Mouse (Mus musculus) right cerebral cortex, postnatal 4 days (tissue): Measurements from ENCODE around the gene Lactb.
A peak's percentile ranks its signal among the peaks of the same experiment; 100 is the strongest.

ENCODE experiments used
- DNase-seq: peaks from one replicate; pipeline ENCODE4 v3.0.0-alpha.2; 2022

The Lactb gene

DNA sequence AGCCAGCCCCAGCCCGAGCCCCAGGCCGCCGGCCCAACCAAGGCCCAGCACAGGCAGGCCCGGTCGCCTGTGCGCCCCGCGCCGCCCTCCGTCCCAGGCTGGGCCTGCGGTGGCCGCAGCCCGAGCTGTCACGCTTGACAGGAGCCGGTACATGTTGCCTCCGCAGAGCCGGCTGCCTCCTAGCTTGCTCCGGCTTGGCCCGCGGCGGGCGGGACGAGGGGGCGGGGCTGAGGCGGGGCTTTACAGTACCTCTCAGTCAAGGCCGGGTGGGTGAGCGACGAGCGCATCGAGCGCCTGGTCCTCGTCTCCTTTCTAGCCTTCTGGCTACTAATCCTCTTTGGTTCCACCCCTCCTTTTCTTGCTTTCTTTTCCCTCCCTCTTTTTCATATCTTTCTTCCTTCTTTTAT lies at the start of gene Lactb:
Lactb (minus strand) TSS at position 246 of the 407 bp plus-strand sequence.
- peak; percentile 96 for DNase-seq

DNA sequence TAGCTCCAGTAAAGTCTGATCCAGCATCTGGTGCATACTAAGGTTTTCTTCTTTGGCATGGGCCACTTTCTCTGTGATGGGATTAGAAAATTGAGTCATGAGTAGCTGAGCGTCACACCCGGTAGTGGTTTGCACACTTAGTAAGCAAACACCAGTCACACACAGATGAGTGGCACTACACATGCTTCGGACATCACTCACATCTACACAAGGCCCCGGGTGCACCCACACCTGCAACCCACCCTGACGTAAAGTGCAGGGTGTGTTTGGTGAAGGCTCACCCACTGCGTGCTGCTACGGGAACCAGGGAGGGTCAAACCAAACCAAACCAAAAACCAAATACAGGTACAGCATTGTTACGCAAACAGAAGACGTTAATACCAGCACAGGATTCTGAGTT lies 48.1 kb upstream of the Lactb start:
- DNase-seq = no peak

DNA sequence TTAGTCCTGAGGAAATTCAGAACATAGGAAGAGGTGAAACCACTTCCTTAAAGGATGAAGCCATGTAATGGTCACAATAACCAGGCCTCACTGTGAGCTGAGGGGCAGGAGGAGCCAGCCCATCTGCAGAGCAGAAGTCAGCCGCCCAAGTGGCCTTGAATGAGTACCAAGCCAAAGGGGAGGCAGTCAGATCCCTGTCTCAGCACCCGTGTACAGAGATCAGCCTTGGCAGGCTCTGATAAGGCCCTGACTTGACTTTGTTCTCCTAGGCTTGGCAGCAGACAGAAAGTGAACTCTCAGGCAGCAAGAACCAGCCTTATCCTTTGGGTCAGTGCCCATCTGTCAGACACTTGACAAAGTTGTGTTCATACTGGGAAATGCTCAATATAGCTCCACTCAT lies 44.8 kb upstream of the Lactb start:
- no peak for DNase-seq

DNA sequence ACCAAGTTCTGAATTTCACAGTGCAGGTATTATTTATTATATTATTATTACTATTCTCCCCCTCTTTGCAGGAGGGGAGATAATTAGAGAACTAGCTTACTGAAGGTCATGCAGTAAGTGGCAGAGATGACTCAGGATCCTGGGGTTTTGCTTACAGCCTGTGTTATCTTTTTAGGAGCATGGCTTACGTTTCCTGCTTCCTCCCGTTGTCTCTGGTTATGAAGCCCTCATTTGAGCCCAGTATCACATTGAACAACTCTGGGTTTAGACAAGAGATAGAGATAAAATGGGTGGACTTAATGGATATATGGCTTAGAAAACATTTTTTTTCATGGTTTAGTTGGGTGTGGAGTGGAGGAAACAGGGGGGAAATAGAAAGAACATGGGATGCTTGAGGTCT lies 38.2 kb upstream of the Lactb start:
- no peak for DNase-seq

DNA sequence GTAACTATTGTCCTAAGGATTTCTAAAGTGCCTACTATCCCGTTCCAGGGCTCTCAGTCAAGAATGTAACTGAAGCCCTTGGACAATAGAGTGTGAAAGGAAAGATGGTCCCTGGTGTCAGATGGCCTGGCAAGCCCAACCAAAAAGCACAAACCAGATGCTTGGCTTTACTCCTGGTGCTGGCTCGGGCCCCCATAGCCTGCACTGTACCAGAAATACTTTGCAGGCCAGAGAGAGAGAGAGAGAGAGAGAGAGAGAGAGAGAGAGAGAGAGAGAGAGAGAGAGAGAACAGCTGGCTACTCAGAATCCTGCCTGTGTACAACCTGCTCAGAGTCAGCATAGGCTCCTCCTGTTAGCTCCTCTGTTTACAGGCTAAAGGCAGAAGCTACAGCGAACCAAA lies 37.2 kb upstream of the Lactb start:
- no peak for DNase-seq

DNA sequence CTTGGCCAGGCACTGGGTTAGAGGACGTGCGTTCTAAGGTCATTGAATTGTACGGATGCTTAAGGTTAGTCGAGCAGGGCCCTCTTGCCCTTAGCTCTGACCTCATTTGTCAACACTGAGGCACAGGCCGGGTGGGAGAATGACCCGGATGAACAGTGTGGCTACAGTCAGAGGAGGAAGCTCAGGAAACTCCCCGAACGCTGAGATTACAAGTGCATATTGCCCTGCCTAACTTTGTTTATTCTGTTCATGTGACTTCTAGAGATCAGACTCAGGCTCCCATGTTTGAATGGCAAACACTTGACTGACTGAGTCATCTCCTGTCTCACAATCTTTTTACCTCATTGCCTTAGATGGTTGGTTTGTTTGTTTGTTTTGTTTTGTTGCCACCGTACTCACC lies 36.2 kb upstream of the Lactb start:
- no peak for DNase-seq

DNA sequence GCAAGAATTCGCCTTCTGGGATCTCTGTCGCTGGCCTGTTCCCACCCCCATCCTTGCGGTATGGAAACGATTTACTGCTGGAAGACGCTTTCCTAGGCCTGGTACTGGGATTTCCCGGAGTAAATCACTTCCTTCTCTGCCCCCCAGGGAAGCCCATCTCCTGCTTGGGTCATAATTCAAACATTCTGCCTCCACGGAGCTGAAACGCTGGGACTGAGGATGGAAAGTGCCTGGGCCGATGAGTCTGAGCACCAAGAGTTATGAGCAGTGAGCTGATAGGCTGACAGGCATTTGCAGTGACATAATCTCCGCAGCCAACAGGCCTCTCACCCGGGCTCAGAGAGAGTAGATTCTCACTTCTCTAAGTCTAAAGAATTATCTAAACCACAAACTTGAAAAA lies 33.5 kb upstream of the Lactb start:
- no peak for DNase-seq

DNA sequence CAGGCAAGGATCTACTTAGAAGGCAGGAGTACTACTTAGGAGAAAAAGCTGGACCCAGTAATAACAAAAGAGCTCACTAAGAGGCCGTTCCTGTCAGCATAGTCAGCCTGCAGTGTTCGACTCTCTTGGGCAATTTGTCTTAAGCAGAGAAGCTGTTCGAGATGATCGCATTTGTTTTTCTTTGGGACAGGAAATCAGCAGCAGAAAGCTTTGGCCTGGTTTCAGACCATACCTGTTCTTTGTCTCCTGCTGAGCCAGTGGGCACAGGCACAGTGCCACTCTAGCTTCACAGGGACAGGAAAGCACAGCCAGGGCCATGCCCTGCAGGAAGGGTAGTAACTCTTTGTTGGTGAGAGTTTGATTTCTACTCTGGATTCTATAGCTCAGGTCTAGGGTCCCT lies 31.1 kb upstream of the Lactb start:
- no peak for DNase-seq

DNA sequence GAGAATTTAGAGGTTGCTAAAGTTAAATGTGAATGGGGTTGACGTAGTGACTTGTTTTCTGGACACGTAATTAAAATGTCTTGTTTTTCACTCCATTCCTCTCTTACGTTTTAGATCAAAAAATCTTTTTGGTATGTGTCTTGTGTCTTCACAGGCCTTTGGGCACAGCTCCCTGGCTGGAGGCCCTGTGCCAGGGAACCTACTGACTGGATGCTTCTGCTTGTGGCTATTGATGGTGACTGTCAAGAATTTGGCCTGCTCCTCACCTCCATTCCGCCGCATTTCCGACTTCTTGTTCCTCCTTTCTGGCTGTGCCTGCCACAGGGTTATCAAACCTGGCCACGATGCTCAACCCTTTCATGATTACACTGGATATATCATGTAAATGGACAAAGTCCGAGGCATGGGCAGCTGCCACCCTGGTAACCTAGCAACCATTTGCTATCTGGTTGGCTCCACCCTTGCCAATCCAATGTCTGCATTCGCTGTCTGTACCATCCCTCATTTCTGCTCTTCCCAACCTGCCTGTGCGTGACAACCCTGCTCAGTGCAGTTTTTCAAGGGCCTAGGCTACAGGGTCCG lies 30.0 kb upstream of the Lactb start:
- DNase-seq = peak; percentile 13

DNA sequence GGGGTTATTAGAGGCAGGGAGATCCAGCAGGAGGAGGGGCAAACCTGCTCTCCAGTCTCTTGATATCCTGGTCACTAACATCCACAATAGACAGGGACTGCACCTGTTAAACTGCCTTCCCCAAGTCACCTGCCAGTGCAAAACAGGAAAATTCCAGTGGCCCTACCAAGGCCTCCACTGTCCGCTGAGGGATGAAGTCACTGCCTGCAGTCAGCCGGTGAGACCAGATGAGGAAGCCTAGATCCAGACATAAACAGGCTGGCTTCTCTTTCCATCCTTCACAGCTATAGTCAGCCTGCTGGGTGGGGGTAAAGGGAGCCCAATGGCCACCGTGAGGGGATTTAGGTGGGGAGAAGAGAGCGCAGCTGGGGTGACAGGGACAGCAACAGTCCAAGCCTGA lies 28.4 kb upstream of the Lactb start:
- no peak for DNase-seq

DNA sequence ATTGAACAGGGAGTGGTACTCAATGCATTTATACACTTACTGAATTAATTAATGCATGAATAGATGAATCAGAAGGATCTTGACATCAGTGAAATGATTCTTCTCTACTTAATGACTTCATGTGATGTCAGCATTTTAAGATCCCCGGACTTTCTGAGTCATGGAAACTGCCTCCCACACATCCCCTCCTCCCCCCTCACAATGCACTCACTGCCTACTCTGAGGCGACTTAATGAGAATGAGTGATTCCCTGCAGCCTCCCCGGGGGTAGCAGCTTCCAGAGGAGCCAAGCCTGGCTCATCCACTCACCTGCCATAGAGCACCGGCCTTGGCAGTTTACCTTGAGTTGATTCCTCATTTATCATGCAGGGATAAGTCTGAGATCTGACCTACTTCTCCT lies 27.9 kb upstream of the Lactb start:
- DNase-seq = no peak

DNA sequence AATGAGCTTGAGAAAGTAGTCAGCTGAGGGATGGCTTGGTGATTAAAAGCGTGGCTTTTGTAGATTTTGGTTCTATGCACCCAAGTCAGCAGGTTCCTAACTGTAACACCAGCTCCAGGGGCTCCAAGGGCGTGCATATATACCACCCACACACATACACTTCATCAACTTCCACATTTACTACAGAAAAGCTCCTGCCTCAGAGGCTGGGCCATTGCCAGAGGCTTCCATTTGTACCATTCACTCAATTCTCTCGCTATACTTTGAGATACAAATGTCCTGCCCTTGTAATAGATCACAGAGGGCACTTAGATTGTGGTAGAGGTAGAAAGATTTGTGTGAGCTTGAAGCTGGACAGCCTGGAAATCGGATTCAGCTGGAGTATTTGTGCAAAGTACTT lies 26.2 kb upstream of the Lactb start:
- DNase-seq = no peak

DNA sequence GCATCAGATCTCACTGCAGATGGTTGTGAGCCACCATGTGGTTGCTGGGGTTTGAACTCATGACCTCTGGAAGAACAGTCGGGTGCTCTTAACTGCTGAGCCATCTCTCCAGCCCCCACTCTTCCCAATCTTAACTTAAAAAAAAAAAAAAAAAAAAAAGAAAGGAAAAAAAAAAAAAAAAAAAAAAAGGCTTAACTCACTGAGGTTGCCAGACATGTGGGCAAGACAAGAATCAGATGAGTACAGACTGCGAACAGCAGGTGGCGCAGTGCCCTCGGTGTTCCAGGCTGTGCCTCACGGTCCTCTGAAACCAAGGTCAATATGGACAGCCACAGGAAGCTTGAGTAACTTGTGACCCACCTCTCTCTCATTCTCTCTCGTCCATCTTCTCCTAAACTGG lies 25.8 kb upstream of the Lactb start:
- peak; percentile 72 for DNase-seq

DNA sequence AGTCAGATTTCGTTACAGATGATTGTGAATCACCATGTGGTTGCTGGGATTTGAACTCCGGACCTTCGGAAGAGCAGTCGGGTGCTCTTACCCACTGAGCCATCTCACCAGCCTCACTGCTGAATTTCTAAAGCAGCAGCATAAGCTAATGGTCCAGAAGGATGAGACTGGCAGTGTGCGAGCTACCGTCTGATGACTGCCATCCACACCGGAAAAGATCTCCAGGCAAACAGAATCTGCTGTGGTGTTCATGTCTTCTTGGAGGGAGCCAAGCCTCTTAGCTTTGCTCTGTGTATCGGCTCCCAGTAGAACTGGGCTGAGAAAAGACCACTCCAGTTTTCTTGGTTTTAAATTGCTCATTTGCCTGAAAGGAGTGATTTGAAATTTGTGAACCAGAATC lies 24.4 kb upstream of the Lactb start:
- peak; percentile 32 for DNase-seq

DNA sequence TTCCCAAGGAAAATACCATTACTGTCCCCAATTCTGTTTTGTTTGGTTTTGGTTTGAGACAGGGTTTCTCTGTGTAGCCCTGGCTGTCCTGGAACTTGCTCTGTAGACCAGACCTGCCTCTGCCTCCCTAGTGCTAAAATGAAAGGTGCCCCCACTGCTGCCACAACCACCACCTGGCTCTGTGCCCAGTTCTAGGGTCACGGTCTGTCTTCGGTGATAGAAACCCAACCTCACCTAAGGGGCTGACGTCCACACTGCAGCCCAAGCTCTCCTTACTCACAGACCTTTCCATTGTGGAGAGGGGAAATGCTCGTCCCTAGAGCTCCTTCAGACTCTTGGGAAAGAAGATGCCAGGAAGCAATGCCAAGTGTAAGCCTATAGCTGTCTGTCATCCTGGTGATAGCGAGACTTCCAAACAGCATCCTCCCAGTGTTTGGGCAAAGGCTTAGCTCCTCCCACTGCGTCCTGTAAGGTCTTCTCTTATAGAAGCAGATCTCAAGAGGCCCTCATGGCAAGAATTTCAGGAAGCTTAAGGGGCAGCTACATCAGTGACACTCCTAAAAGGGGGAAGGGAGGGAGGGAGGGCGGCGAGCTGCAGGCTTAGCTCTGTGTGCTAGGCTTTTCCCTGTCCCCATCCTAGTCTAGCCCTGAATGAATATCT lies 16.6 kb upstream of the Lactb start:
- DNase-seq = no peak

DNA sequence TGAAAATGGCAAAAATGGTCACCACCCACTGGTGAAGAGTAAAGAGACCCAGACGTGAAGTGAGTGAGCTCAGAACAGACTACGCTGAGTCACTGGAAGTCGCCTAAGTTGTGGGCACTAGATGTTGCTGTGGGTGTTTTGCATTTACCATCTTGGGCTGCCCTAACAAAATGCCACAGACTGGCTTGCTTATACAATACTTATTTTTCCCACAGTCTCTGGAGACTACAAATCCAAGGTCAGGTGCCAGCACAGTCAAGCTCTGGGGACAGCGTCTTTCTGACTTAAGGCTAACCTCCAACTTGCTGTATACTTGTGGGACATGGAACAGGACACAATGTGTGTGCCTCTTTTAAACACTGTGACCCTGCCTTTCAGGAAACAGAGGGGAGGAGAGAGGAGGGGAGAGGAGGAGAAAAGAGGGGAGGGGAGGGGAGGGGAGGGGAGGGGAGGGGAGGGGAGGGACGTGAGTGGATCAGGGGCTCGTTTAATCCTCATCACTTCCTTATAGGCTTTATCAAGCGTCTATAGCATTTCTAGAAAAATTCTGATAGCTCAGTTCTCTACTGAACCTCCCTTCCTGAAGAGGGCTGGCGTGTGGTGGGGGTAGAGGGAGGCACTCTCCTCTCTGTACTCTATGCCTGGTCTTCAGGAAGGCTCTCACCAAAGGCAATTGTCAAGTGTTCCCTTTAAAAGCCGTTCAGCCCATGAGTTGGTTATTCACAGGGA lies 15.9 kb upstream of the Lactb start:
- no peak for DNase-seq

DNA sequence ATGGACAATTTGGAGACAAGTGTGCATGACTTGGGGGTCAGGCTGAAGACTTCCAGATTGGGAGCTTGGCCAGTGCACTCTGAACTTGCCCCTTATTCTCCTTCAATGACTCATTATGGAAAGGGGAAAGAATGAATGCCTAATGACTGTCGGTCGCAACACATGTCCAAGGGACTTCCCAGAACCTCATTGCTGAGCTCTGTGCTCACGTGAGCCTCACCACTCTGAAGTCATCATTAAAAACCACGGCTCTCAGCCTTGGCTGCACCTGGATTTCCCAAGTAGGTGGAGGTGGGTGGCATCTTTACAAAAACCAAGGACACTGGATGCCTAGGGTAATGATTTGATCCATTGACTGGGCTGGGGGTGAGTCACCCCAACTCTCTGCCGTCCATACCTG lies 14.8 kb upstream of the Lactb start:
- DNase-seq = no peak

DNA sequence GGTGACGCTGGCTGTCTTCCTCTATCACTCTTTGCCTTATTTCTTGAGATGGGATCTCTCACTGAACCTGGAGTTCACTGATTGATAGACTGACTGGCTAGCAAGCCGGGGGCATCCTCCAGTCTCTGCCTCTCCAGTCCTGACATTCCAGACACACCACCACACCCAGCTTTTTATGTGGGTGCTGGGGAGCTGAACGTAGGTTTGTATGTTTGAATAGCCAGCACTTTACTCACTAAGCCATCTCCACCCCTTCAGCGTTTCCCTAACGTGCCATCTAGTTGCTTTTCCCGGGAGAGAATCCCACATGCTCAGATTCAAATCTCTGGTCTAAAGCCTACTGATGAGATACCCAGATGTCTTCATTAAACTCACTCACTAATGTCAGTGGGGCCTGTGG lies 14.3 kb upstream of the Lactb start:
- DNase-seq = no peak

DNA sequence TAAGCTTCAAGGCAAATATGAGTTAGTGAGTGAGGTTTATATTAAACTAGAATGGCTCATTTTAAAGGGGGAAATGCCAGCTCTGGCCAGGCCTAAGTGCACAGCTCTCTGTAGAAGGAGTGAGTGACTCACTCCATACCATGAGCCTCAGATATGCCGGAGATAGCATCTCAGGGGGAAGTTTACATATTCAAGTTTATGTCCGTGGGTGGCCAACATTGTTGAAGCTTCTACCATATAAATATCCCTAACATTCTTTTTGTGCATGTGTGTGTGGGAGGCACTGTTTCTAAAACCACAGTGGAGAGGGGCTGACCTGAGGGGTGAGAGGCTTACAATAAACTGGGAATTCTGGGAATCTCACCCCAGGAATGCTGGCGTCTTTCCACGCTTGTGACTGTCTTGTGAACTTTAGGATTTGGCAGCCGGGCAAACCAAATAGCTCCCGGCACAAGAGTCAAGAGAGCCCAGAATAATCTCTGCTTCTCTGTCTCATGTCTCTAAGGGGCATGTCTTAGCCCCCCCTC lies 13.7 kb upstream of the Lactb start:
- no peak for DNase-seq

DNA sequence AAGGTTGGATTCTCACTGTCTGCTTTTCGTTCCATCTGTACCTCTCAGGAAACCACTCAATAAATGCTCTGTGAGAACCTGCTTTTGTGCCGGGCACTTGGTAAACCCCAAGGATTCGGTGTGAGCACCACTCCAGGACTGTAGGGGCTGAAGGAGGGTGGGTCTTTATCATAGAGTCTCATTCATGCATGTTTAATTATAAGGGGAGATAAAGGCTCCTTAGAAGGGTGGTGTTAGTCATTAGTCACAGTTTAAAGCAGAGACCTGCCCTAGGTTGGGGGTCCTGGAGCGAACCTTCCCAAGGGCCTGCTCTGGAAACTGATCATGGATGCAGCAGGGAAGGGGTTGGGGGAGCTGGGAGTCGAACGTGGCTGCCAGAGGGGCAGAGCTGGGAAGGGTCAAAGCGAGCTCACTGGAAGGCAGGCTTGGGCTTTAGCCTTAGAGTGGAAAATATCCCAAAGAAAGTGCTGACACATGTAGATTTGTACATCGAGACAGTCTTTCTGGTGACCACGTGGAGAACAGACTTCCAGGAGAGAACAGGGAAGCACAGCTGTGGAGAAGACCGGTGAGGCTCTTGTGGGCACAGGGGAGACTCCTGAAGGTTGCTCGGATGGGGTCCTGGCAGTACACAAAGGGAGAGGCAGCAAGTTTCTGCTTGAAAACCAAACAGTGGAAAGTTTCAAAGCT lies 13.1 kb upstream of the Lactb start:
- no peak for DNase-seq

DNA sequence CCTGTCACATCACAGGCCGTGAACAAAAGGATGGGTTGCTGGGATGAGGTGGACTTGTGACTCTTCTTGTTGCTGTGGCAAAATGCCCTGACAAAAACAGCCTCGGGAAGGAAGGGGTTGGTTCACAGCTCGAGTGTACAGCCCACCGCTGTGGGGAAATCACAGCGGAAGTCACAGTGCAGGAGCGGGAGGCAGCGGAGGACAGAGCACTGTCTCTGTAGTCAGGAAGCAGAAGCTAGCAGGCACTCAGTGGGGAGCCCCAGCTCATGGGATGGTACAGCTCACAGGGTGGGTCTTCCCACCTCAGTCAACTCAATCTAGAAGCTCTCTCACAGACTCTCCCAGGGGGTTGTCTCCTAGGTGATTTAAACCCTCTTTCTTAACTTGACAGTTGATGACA lies 10.1 kb upstream of the Lactb start:
- no peak for DNase-seq

DNA sequence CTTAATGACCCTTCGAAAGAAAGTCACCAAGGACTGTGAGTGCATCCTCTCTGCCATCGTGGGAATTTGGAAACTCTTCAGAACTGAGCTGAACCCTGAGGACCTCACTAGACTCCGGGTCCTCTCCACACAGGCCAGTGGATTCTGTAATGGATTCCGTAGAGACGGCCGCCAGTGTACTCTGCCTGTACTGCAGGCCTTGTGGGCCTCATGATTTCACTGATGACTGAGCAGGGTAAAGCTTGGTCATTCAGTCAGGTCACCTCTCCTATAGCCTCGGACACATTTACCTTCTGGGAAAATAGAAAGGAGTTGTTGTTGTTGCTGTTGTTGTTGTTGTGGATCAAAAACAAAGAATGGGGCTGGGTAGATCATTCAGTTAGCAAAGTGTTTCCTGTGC lies 6.8 kb upstream of the Lactb start:
- no peak for DNase-seq

DNA sequence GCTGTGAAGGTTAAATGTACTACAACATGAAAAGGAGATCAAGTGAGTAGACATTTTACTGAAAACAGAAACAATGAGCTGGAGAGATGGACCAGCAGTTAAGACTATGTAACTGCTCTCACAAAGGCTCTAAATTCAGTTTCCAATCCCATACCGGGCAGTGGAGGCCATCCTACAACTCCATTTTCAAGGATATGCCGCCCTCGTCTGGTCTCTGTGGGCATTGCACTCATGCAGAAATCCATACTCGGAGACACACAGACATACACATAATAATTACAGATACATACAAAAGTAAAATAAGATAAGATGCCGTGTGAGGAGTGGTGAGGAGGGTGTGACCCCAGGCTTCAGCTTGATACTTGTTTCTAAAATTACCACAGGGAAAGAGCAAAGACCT lies 5.2 kb upstream of the Lactb start:
- peak; percentile 89 for DNase-seq

DNA sequence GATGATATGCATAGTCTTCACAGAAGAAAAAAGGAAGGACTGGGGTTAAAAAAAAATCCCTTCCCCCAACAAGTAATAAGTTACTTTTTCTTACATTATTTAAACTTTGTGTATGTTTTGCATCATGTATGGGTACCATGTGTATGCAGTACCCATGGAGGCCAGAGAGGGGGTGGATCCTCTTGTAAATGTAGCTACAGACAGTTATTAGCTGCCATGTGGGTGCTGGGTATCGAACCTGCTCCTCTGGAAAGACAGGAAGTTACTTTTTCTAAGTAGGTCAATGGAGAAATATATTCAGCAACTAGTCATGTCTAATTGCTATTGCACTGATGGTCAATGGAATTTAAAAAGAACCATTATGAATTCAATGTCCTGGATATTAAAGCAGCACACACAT lies 3.2 kb upstream of the Lactb start:
- DNase-seq = no peak
